Mouse (Mus musculus): ENCODE data around the gene Igf2bp2.
A peak's percentile ranks its signal among the peaks of the same experiment; 100 is the strongest.

Igf2bp2 gene

DNA sequence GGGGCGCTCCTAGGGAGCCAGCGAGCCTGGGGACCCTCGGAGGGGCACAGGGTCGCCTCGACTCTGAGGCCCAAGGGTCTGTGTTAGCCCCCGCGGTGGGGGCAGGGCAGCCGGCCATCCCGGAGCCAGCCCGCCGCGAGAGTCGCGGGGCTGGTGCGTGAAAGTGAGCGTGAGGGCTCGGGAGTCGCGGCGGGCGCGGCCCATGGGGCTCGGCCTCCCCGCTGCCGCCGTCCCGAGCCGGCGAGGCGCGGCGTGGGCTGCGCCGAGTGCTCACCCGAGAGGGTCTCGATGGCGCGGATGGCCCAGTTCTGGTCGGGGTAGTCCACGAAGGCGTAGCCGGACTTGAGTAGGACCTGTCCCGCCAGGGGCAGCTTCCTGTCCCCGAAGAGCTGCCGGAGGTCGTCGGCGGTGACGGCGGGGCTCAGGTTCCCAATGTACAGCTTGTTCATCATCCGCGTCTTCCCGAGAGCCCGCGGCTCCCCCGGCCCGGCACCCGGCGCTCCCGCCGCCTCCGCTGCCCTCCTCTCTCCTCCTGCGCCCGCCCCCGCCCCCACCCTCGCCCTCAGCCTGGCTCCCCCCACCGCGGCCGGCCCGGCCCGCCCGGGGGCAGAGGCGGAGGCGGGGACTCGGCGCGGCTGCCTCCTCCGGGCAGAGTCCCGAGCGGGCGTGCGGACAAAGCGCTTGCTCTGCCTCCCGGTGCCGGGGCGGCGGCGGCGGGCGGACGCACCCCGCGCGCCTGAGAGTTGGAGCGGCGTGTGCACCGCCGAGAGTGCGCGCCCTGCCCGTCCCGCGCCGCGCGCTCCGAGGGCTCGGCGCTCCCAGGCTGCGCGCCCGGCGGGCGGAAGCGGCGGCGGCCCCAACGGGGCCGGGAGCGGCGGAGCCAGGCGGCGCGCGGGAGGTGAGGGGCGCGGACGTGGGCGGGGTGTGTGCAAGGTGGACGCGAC is at the start of gene Igf2bp2:
Igf2bp2 (minus strand) TSS at position 788 of the 944 bp plus-strand sequence.
- DNase-seq (ENCODE audit: low spot score), result no peak

DNA sequence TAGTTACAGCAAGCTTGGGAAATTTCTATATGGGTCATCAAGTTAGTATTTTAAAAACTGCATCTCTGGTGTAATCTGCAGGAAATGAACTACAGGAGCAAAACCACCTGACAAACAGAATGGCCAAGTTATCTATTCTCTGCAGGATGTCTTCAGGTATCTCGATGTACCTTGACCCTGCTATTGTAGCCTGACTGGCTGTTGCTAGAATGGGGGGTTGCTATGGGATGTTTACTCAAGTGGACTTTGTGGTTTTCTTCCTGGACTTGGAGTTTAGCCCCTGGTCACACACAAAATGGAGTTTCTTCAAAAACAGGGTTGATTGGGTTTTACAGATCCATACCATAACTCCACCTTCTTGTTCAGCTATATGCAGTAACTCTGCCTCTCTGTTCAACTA is 40.4 kb upstream of the Igf2bp2 start:
- no peak for DNase-seq (ENCODE audit: low spot score)

DNA sequence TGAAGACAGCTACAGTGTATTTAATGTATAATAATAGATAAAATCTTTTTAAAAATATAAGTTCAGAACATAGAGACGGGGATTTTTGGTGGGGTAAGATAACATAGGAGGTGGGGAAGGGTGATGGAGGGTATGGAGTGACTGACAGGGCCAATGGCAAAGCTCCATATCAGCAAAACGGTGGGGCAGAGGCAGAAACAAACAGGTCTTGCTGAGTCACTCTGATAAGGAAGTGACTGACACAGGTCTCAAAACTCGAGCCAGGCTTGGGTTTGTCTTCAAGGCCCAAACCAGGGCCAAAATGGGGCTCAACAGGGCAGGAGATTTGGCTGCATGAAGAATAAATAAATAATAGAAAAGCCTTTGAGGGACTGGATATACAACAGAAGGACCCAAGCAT is 38.8 kb upstream of the Igf2bp2 start:
- no peak for DNase-seq (ENCODE audit: low spot score)

DNA sequence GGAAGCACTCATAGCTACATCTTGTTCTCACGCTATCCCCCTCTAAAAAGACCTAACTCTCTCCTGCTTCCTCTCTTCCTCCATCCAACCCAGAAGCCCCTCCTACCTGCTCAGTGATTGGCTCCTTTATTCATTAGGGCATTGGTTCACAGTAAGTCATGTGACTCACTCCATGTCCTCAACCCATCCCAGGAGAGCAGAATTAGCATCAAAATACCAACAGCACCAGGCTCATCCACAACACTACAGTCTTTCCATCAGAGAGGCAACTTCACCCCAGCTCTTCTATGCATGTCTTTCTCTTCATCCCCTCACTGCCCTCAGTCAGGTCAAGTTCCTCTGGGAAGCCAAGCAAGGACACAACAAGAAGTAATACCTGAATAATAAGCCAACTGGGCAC is 37.4 kb upstream of the Igf2bp2 start:
- DNase-seq (ENCODE audit: low spot score), result no peak

DNA sequence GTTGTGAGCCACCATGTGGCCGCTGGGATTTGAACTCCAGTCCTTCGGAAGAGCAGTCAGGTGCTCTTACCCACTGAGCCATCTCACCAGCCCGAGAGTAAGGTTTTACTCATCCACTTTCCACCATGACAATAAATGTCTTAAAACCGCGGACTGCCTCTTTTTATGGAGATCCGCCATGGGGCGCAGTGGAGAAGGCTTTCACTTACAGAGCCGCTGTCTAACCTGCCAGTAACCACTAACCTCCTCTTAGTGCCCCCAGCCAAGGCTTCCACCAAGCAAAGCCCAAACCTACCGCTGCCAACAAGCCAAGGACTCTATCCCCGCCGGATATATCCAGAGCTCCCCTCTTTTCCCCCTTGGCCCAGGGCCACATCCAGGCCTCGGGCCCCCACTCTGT is 24.3 kb upstream of the Igf2bp2 start:
- DNase-seq (ENCODE audit: low spot score), result no peak

DNA sequence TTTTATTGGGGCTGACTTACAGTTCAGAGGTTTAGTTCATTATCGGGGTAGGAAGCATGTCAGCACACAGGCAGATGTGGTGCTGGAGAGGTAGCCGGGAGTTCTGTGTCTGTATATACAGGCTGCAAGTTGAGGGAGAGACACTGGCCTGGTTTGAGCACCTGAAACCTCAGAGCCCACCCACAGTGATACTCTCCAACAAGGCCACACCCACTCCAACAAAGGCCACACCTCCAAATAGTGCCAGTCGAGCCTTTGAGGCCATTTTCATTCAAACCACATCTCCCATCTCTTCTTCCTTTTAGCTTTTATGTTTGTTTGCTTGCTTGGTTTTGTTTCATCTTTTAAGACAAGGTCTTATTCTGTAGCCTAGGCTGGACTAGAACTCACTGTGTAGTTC is 22.3 kb upstream of the Igf2bp2 start:
- no peak for DNase-seq (ENCODE audit: low spot score)

DNA sequence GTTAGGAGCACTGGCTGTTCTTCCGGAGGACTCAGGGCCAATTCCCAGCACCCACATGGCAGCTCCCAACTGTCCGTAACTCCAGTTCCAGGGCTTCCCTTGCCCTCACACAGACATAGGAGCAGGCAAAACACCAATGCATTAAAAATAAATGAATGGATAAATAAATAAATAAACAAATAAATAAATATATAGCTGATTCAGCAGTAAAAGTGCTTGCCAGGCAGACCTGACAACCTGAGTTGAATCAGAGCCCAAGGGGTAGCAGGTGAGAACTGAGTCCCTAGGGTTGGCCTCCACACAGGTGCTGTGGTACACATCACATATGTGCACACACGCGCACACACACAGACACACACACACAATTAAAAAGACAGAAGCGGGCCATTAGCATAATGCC is 21.0 kb upstream of the Igf2bp2 start:
- no peak for DNase-seq (ENCODE audit: low spot score)

DNA sequence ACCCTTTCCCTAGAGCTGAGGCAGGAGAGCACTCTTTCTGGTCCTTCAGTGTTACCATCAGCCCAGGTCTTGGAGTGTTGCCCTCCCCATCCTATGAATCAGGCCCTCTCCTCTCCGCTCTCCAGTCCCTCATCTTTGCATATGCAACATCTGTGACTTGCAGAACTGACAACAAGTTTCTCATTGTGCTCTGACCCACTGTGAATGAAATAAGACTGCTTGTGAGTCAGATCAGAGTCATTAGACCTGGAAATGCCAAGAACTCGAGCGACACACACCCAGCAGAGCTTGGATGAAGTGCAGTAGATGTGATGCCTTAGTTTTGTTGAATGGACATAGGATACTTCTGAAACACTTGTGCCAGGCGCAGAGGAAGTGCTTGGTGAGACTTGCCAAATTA is 19.2 kb upstream of the Igf2bp2 start:
- DNase-seq (ENCODE audit: low spot score), result no peak

DNA sequence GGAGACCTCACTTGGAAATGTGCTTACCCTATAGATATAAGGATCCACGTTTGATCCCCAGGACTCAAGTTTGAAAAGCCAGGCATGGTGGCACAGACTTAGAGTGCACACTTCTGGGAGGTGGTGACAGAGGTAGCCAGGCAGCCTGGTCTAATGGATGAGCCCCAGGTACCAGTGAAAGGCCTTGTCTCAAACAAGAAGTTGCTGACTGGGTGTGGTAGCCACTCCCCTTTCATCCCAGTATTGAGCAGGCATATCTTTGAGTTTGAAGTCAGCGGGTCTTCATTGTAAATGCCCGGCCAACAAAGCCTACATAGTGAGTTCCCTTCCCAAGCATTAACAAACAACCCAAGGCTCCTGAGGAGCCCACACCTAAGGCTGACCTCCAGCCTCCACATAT is 15.7 kb upstream of the Igf2bp2 start:
- no peak for DNase-seq (ENCODE audit: low spot score)

DNA sequence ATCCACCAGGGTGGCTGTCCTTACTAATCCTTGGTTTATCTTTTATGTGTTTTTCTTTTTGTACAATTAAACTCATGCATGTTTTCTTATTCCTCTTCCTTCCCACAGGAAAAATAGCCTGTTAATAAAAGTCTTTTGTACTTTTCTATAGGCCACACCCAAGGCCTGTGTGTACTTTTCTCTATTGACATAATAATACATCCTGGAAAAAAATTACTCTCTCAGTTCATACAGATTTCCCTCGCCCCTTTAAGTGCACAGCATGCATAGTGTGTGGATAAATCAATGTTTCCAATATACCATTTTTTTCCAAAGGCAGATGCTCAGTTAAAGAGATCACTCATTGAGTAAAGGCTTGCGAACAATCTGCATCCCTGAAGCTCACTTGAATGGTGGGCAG is 14.9 kb upstream of the Igf2bp2 start:
- no peak for DNase-seq (ENCODE audit: low spot score)

DNA sequence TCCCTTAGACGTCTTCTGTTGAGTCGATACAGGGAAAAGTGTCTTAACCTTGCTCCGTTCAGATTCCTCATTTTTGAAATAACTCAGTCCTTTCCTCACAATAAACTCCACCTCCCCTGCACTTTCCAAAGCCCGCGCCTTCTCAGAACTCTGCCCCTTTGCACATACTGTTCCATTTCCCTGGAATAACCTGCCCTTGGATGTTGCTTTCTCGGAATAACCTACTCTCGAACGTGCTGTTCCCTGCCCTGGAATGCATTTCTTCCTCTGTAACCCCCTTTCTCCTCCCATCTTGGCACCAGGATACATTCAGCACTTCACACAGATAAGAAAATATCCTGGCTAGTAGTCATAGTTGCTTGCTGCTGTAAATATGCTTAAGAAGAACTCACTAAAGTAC is 5.6 kb upstream of the Igf2bp2 start:
- DNase-seq (ENCODE audit: low spot score), result no peak

DNA sequence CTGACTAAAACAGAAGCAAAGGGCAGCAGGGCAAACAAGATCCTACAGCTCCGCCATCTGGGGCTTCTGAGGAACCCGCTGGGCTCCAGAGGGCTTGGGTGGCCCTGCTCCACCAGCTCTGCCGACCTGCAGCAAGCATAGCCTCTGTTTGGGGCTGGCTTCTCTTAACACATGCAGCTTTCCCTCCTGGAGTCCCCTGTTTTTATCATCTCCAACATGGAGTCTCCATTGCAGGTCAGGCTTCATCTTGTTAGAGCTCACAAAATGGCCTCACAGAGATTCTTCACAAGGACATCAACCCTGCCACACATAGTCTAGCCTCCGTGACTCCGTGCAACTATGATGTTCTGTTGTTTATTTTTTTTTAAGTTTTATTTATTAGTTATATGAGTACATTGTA is 2.5 kb upstream of the Igf2bp2 start:
- DNase-seq (ENCODE audit: low spot score), result no peak

DNA sequence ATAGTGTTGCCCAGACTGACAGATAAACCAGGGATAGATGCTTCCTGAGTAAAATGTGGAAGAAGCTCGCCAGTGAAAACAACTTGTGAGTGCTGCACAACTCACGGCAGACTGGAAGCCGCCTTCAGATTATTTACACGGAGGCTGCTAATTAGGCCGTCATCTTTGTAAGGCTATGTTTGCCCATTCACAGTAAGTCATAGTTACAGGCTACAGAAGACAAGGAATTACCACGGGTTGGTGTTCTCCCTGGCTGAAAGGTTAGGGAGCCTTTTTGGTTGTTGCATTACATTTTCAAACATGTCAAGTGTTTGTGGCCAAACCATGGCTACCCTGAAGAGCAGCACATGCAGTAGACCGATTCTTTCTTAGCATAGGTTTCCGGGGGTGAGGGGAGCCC is 1.3 kb upstream of the Igf2bp2 start:
- DNase-seq (ENCODE audit: low spot score), result no peak

DNA sequence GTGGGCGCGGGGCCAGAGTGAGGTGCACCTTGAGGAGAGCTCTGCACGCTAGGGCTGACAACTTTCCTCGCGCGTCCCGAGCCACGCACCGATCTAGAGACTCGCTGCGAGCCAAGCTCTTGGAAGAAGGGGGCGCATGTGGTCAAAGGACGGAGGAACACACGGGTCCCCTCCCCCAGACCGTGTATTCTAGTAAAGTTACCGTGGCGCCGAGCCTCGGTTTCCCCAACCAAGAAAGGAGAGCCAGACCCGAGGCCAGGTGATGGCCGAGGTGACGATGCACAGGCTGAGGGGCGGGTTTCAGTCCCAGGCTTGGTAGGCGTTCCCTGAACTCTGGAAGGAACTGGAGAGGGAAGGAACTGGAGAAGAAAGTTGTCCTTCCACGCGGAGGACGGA is 355 bp upstream of the Igf2bp2 start:
- no peak for DNase-seq (ENCODE audit: low spot score)

DNA sequence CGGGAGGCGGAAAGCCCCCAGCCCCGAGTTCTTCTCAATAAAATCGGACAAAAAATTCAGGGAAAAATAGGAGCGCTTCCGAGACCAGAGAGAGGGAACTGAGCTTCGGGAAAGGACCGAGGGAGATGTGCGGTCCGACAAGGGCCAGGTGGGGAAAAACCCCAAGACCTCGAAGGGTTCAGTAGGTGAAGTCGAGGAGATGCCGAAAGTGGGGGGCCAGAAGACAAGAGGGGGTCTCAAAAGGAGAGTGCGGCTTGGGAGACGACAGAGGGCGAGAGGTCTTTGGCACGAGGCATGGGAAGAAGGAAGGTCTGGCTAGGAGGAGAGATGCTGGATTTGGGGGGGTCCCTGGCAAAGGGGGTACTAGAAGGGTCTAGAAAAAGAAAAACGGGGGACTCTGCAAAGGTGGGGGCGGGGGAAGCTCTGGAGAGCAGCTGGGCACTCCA is 1.0 kb downstream of the Igf2bp2 start:
- DNase-seq (ENCODE audit: low spot score), result no peak

DNA sequence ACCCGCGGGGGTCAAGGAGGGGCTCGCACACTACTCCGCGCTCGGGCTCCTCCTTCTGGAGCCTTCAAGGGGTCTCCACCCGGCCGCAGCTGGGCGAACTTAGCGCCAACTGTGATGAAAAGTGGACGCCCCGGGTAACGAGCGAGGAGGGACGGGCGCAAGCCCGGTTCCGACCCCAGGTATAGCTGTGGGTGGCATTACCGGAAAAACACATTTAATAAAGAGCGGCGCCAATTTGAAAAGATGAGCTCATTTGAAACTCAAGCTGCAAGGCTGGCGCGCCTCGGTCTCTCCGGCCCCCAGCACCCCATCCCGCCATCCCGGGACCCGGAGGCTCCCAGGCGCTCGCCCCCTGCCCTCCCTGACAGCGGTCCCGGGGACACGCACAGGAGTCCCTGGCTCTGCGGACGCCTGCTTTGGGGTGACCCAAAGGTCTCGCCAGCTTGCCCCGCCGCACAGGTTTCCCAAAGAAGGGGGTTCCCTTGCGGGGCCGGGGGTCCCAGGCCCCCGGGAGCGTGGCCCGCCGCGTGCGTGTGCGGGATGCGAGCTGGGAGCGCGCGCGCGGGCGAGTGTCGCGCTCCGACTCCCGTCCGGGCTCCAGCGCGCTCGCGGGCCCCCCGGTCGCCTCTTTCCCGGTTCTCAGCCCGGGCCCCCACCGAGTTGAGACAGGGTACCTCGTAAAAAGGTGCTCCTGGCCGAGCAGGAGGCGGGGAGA is 1.6 kb downstream of the Igf2bp2 start:
- no peak for DNase-seq (ENCODE audit: low spot score)

DNA sequence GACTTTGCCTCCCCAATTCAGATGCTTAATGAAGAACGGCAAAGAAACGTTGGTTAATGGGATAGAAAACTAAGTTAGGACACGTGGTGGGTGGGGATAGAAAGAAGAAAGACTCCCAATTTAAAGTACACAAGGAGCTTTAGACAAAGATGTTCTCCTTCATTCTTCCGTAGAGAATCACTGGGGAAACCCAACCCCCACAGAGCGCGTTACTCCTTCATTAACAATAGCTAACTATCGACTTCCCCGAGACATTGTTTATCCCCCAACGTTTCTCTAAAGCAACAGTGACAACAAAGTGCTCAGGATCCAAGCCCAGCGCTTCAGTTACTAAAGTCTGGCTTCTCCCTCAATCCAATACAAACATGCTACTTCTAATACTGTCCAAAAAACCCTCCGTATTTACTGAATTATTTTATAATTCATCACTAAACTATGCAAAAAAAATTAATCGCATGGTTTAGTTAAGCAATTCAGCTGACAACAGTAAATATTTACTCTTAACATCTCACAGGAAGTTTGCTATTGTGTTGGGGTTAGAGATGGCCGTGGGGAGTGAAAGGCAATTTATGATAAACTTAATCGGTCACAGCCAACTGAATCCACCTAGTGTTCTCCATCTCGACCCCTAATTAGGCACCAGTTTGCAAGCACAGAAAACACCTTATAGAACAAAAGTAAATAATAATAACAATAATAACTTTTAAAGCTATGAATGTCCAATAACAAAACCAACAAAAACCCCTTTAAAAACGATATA is 2.5 kb downstream of the Igf2bp2 start:
- no peak for DNase-seq (ENCODE audit: low spot score)

DNA sequence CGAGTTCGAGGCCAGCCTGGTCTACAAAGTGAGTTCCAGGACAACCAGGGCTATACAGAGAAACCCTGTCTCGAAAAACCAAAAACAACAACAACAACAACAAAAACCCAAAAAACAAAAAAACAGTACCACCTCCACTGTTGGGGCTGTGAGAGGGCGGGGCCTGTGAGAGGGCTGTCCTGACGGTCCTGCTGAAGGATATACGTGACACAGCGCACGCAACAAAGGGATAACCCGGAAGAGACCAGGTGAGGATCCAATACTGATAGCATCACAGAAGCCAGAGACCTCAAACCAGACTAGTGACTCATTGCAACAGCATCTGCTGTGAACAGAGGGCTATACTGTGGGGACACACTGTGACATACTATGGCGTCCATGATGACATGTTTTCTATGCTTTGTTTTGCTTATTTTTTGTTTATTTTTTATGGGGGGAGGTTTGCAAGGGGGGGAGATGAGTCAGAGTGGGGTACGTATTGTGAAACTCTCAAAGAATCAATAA is 10.1 kb downstream of the Igf2bp2 start:
- DNase-seq (ENCODE audit: low spot score), result no peak

DNA sequence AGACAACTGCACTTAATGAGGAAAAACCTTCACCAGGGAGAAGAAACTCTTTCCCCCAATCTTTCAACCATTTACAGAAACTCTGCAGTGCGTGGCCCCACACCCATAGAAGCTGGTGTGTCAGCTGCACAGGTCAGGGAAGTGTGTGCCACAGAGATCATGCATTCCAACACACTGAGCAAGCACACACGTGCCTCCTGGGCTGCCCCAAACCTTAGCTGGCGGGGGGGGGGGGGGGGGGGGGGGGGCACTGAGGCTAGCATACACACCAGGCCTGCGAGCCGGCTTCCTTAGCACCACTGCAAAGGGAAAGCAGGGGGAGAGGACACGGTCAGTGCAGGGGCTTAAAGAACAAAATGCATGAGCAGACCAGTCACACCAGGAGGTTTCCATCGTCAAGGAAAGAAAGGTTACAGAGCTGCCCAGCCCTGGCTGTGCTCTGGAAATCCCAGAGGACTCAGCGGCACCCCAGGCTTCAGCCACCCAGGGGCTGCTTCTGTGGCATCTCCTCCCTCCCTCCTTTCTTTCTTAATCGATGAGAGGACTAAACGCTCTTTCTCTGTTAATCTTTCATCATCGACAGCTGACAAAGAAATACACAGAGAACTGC is 11.3 kb downstream of the Igf2bp2 start:
- DNase-seq (ENCODE audit: low spot score), result no peak

DNA sequence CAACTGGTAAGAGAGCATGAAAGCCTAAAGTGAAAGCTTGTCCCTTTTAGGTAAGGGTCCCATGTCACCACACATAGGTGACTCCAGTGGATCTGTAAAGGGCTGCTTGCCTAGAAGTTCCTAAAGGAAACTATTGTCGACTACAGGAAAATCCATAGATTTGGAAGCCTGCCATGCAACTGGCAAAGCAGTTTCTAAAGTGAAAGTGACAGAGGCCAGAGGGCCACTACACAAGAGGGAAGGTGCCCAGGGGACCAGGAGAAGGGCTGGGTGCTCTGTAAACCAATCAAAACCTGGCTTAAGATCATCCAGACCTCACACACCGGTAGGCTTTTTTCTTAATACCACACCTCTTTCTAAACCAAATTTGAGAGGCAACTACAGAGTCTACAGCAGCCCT is 12.7 kb downstream of the Igf2bp2 start:
- DNase-seq (ENCODE audit: low spot score), result peak; percentile 30

DNA sequence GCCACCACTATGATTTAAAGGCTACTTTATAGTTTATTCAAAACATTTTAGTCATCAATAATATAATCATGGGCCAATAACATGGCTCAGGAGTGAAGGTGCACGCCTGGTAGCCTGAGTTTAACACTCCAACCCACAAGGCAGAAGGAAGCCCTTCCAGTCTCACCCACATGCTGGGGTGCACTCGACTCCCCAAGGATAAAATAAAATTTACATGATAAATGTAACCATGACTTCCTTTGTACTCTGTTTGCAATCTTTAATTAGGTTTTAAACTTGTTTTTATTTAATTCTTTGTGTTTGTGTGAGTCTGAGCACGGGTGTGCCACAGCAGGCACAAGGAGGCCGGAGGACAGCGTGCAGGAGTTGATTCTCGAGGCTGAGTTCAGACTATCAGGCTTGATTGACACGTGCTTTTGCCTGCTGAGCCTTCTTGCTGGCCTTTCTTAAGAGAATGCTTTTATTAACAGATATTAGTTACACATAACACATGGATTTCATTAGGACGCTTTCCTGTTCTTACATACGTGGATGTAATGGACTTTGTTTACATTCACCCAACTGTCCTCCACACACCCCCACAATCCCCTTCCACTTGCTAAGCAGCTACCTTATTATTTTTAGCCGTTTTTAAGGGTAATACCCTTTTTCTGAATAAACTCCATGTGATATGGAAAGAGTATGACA is 13.3 kb downstream of the Igf2bp2 start:
- DNase-seq (ENCODE audit: low spot score), result no peak

Data from MN1 (cell line).